Mouse (Mus musculus) limb, embryonic 15.5 days (tissue): ENCODE measurements around the gene Pou2f1. TPM values are rescaled to one million over a fixed set of nuclear protein-coding genes. Genes with fewer than 3 reads are reported as not detected.
A peak's percentile ranks its signal among the peaks of the same experiment; 100 is the strongest.

Experiments used
- ATAC-seq: fragments of 200-750 bp; cut with Nextera tagmentation; 2 replicates; pipeline ENCODE4 v1.8.0; 2017; ENCODE audit warnings: low read depth, moderate TSS enrichment; ENCODE audit not compliant: insufficient number of reproducible peaks, low FRiP score, low TSS enrichment
- H3K27ac ChIP-seq: fragments of 300-500 bp; sonication (generic); 2 replicates; pipeline ENCODE4 v1.5.1; 2015; ENCODE audit warnings: moderate library complexity, mild to moderate bottlenecking, inconsistent platforms
- H3K27me3 ChIP-seq: fragments of 300-500 bp; sonication (generic); 2 replicates; pipeline ENCODE4 v1.6.1; 2015; ENCODE audit warnings: inconsistent platforms
- H3K36me3 ChIP-seq: fragments of 300-500 bp; sonication (generic); 2 replicates; pipeline ENCODE4 v1.6.1; 2015; ENCODE audit warnings: inconsistent platforms
- H3K4me1 ChIP-seq: fragments of 300-500 bp; sonication (generic); 2 replicates; pipeline ENCODE4 v1.6.1; 2015; ENCODE audit warnings: inconsistent platforms
- H3K4me2 ChIP-seq: fragments of 300-500 bp; sonication (generic); 2 replicates; pipeline ENCODE4 v1.6.1; 2015; ENCODE audit warnings: mild to moderate bottlenecking, inconsistent platforms
- H3K4me3 ChIP-seq: fragments of 300-500 bp; sonication (generic); 2 replicates; pipeline ENCODE4 v1.5.1; 2015; ENCODE audit warnings: mild to moderate bottlenecking, inconsistent platforms
- H3K9ac ChIP-seq: fragments of 300-500 bp; sonication (generic); 2 replicates; pipeline ENCODE4 v1.6.1; 2015; ENCODE audit warnings: inconsistent platforms
- H3K9me3 ChIP-seq: fragments of 300-500 bp; sonication (generic); 2 replicates; pipeline ENCODE4 v1.6.1; 2016; ENCODE audit warnings: inconsistent platforms
- WGBS: fragments of 180-500 bp; shearing (Covaris S2); methylation state at CpG from one replicate; pipeline ENCODE4 v1.1.7; 2015; 5-methylcytosine and 5-hydroxymethylcytosine counted together
- polyA plus RNA-seq: library from polyadenylated mRNA; unstranded; fragments of >200 nt; fragmentation: Nextera tagmentation; extraction: Ambion mirVana; gene quantifications from 2 replicates; pipeline ENCODE4 v1.2.1, GENCODE M21; 2015

Pou2f1 gene
- polyA plus RNA-seq, 1 experiment from 2014 or later: 9.5 TPM

- H3K9ac ChIP-seq: no peak overlapping the region
- no peak for ATAC-seq
- H3K27me3 ChIP-seq: no peaks in the 10 kb centered on the region
- H3K4me3 ChIP-seq: no peak overlapping the region
- H3K27ac ChIP-seq: no peak overlapping the region
- 59% methylated on average over 7 of the region's 7 CpGs for WGBS
- no peaks in the 10 kb centered on the region for H3K4me1 ChIP-seq
- no peaks in the 10 kb centered on the region for H3K9me3 ChIP-seq
- H3K4me2 ChIP-seq: no peak overlapping the region
- no peaks in the 10 kb centered on the region for H3K36me3 ChIP-seq
Measured at GRCm38 (mm10) chr1:166031673-166032547, 29.4 kb upstream of the Pou2f1 start.

GRCm38 (mm10) chr1:166023981-166024380, 21.5 kb upstream of the Pou2f1 start:
- Histone ChIP-seq H3K36me3 (no peaks in the 10 kb centered on the region), H3K27me3 (no peaks in the 10 kb centered on the region), H3K4me3 (no peak overlapping the region), H3K9ac (no peak overlapping the region), H3K4me2 (no peak overlapping the region), H3K9me3 (no peaks in the 10 kb centered on the region), H3K4me1 (no peaks in the 10 kb centered on the region), H3K27ac (no peak overlapping the region)
- ATAC-seq: no peak
- 46% methylated on average over 4 of the region's 4 CpGs for WGBS

GRCm38 (mm10) chr1:166017203-166017602, 14.7 kb upstream of the Pou2f1 start:
- no peak overlapping the region for H3K27ac ChIP-seq
- no peak for ATAC-seq
- H3K27me3 ChIP-seq: no peaks in the 10 kb centered on the region
- H3K4me1 ChIP-seq: no peaks in the 10 kb centered on the region
- no peak overlapping the region for H3K4me3 ChIP-seq
- 89% methylated on average over 4 of the region's 4 CpGs for WGBS
- no peaks in the 10 kb centered on the region for H3K9me3 ChIP-seq
- H3K36me3 ChIP-seq: no peaks in the 10 kb centered on the region
- no peak overlapping the region for H3K4me2 ChIP-seq
- no peak overlapping the region for H3K9ac ChIP-seq

GRCm38 (mm10) chr1:166016306-166016705, 13.8 kb upstream of the Pou2f1 start:
- no peak for ATAC-seq
- H3K27ac ChIP-seq: no peak overlapping the region
- 43% methylated on average over 4 of the region's 4 CpGs for WGBS
- no peaks in the 10 kb centered on the region for H3K4me1 ChIP-seq
- H3K4me2 ChIP-seq: no peak overlapping the region
- H3K27me3 ChIP-seq: no peaks in the 10 kb centered on the region
- H3K4me3 ChIP-seq: no peak overlapping the region
- no peaks in the 10 kb centered on the region for H3K36me3 ChIP-seq
- H3K9ac ChIP-seq: no peak overlapping the region
- H3K9me3 ChIP-seq: no peaks in the 10 kb centered on the region

GRCm38 (mm10) chr1:166014530-166014929, 12.1 kb upstream of the Pou2f1 start:
- Histone ChIP-seq H3K4me2 (no peak overlapping the region), H3K9me3 (no peaks in the 10 kb centered on the region), H3K27me3 (no peaks in the 10 kb centered on the region), H3K4me3 (no peak overlapping the region), H3K36me3 (no peaks in the 10 kb centered on the region), H3K27ac (no peak overlapping the region), H3K9ac (no peak overlapping the region), H3K4me1 (no peaks in the 10 kb centered on the region)
- ATAC-seq: no peak
- WGBS: 54% methylated on average over 5 of the region's 5 CpGs

GRCm38 (mm10) chr1:166010106-166010505, 7.6 kb upstream of the Pou2f1 start:
- WGBS: 88% methylated on average over 1 of the region's 1 CpGs
- no peaks in the 10 kb centered on the region for H3K36me3 ChIP-seq
- no peak overlapping the region for H3K4me3 ChIP-seq
- no peaks in the 10 kb centered on the region for H3K9me3 ChIP-seq
- no peak overlapping the region for H3K27ac ChIP-seq
- no peak for ATAC-seq
- H3K9ac ChIP-seq: no peak overlapping the region
- no peaks in the 10 kb centered on the region for H3K4me1 ChIP-seq
- no peaks in the 10 kb centered on the region for H3K27me3 ChIP-seq
- no peak overlapping the region for H3K4me2 ChIP-seq

- ATAC-seq: no peak
- 89% methylated on average over 5 of the region's 5 CpGs for WGBS
- Histone ChIP-seq H3K36me3 (no peaks in the 10 kb centered on the region), H3K27ac (no peak overlapping the region), H3K4me2 (no peak overlapping the region), H3K9ac (no peak overlapping the region), H3K4me1 (no peaks in the 10 kb centered on the region), H3K27me3 (no peaks in the 10 kb centered on the region), H3K9me3 (no peaks in the 10 kb centered on the region), H3K4me3 (no peak overlapping the region)
Measured at GRCm38 (mm10) chr1:166008634-166009350, 6.3 kb upstream of the Pou2f1 start.

- no peak overlapping the region for H3K4me3 ChIP-seq
- H3K36me3 ChIP-seq: no peaks in the 10 kb centered on the region
- WGBS: 70% methylated on average over 3 of the region's 3 CpGs
- no peaks in the 10 kb centered on the region for H3K9me3 ChIP-seq
- H3K27ac ChIP-seq: no peak overlapping the region
- no peak for ATAC-seq
- no peak overlapping the region for H3K4me2 ChIP-seq
- no peaks in the 10 kb centered on the region for H3K27me3 ChIP-seq
- H3K9ac ChIP-seq: no peak overlapping the region
- H3K4me1 ChIP-seq: no peaks in the 10 kb centered on the region
Measured at GRCm38 (mm10) chr1:166007026-166007425, 4.5 kb upstream of the Pou2f1 start.

- ATAC-seq: peak; percentile 76
- WGBS: under 1% methylated on average over 61 of the region's 61 CpGs
- no peaks in the 10 kb centered on the region for H3K9me3 ChIP-seq
- peak overlapping the region; percentile 86 for H3K4me2 ChIP-seq
- 0 out of 2 replicates have a peak overlapping the region, but pooled peaks have one; percentile 26 for H3K9ac ChIP-seq
- H3K27ac ChIP-seq: peak overlapping the region; percentile 67
- no peaks in the 10 kb centered on the region for H3K36me3 ChIP-seq
- H3K4me3 ChIP-seq: peak overlapping the region; percentile 92
- H3K4me1 ChIP-seq: peaks cover 11% of the 10 kb centered on the region; the same call in 1 of the 2 replicates
- no peaks in the 10 kb centered on the region for H3K27me3 ChIP-seq
Measured at GRCm38 (mm10) chr1:166003181-166004022, 924 bp upstream of the Pou2f1 start.

- Histone ChIP-seq H3K9ac (peak overlapping the region; percentile 82), H3K4me1 (peaks cover 11% of the 10 kb centered on the region; the same call in 1 of the 2 replicates), H3K27me3 (no peaks in the 10 kb centered on the region), H3K9me3 (no peaks in the 10 kb centered on the region), H3K27ac (peak overlapping the region; percentile 93), H3K4me3 (peak overlapping the region; percentile 92), H3K4me2 (peak overlapping the region; percentile 92), H3K36me3 (no peaks in the 10 kb centered on the region)
- under 1% methylated on average over 43 of the region's 70 CpGs for WGBS
- ATAC-seq: peak; percentile 40
Measured at GRCm38 (mm10) chr1:166001904-166002489, 481 bp downstream of the Pou2f1 start.
